Mouse (Mus musculus): ENCODE measurements around the gene Asb3. TPM values are rescaled to one million over a fixed set of nuclear protein-coding genes. Genes with fewer than 3 reads are reported as not detected.

Gene Asb3
- polyA plus RNA-seq, 1 experiment from 2014 or later = 32.0 TPM

GRCm38 (mm10) chr11:30923283-30923682, 38.1 kb downstream of the Asb3 start:
- no peak for DNase-seq (ENCODE audit: low spot score, missing footprints)
- ATAC-seq (ENCODE audit: low FRiP score) = no peak
- Histone ChIP-seq H3K4me2 (no peak overlapping the region), H3K9ac (ENCODE audit: low read length) (no peak overlapping the region), H3K36me3 (ENCODE audit: control insufficient read depth, insufficient read depth, low read length) (no peaks in the 10 kb centered on the region), H3K9me3 (ENCODE audit: control insufficient read depth, low read length) (no peaks in the 10 kb centered on the region), H3K4me1 (ENCODE audit: control insufficient read depth, insufficient read depth, low read length) (no peaks in the 10 kb centered on the region), H3K4me3 (ENCODE audit: low read depth, low read length) (no peak overlapping the region), H3K27me3 (ENCODE audit: control insufficient read depth, insufficient read depth, low read length) (no peaks in the 10 kb centered on the region), H3K27ac (ENCODE audit: low read depth, low read length) (no peak overlapping the region)
- 96% methylated on average over 3 of the region's 3 CpGs for WGBS

- H3K4me2 ChIP-seq = no peak overlapping the region
- no peak overlapping the region for H3K27ac ChIP-seq (ENCODE audit: low read depth, low read length)
- H3K27me3 ChIP-seq (ENCODE audit: control insufficient read depth, insufficient read depth, low read length) = no peaks in the 10 kb centered on the region
- ATAC-seq (ENCODE audit: low FRiP score) = no peak
- H3K36me3 ChIP-seq (ENCODE audit: control insufficient read depth, insufficient read depth, low read length) = no peaks in the 10 kb centered on the region
- no peak overlapping the region for H3K4me3 ChIP-seq (ENCODE audit: low read depth, low read length)
- no peaks in the 10 kb centered on the region for H3K9me3 ChIP-seq (ENCODE audit: control insufficient read depth, low read length)
- no peak for DNase-seq (ENCODE audit: low spot score, missing footprints)
- H3K4me1 ChIP-seq (ENCODE audit: control insufficient read depth, insufficient read depth, low read length) = no peaks in the 10 kb centered on the region
- no peak overlapping the region for H3K9ac ChIP-seq (ENCODE audit: low read length)
Measured at GRCm38 (mm10) chr11:30928079-30928478, 42.9 kb downstream of the Asb3 start.

DNA sequence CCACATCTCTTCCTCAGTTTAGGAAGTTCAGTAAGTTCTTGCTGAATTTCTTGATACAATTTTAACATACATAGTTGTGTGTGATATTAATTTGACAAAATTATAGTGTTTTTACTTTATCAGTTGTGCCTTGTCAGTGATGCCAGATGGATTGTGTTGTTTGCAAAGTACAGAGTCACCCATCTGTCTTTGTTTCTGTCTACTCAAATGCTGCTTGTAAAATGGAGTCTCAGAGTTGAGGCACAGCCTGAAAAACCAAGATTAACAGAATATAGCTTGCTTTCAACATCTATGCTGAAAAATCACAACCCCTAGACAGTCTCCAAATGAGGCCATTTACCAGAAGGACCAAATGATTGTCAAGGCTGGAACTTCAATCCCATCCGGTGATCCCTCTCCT, 43.3 kb downstream of the Asb3 start:
- Histone ChIP-seq H3K9ac (ENCODE audit: low read length) (no peak overlapping the region), H3K9me3 (ENCODE audit: control insufficient read depth, low read length) (no peaks in the 10 kb centered on the region), H3K4me3 (ENCODE audit: low read depth, low read length) (no peak overlapping the region), H3K4me1 (ENCODE audit: control insufficient read depth, insufficient read depth, low read length) (no peaks in the 10 kb centered on the region), H3K27ac (ENCODE audit: low read depth, low read length) (no peak overlapping the region), H3K36me3 (ENCODE audit: control insufficient read depth, insufficient read depth, low read length) (no peaks in the 10 kb centered on the region), H3K4me2 (no peak overlapping the region), H3K27me3 (ENCODE audit: control insufficient read depth, insufficient read depth, low read length) (no peaks in the 10 kb centered on the region)
- WGBS = 89% methylated on average over 1 of the region's 1 CpGs
- no peak for ATAC-seq (ENCODE audit: low FRiP score)
- DNase-seq (ENCODE audit: low spot score, missing footprints) = no peak

GRCm38 (mm10) chr11:30943522-30943921, 58.3 kb downstream of the Asb3 start:
- no peaks in the 10 kb centered on the region for H3K27me3 ChIP-seq (ENCODE audit: control insufficient read depth, insufficient read depth, low read length)
- 98% methylated on average over 2 of the region's 2 CpGs for WGBS
- H3K27ac ChIP-seq (ENCODE audit: low read depth, low read length) = no peak overlapping the region
- no peak for DNase-seq (ENCODE audit: low spot score, missing footprints)
- no peak overlapping the region for H3K4me2 ChIP-seq
- no peaks in the 10 kb centered on the region for H3K4me1 ChIP-seq (ENCODE audit: control insufficient read depth, insufficient read depth, low read length)
- no peak overlapping the region for H3K4me3 ChIP-seq (ENCODE audit: low read depth, low read length)
- peaks cover 16% of the 10 kb centered on the region for H3K36me3 ChIP-seq (ENCODE audit: control insufficient read depth, insufficient read depth, low read length)
- no peaks in the 10 kb centered on the region for H3K9me3 ChIP-seq (ENCODE audit: control insufficient read depth, low read length)
- ATAC-seq (ENCODE audit: low FRiP score) = no peak
- no peak overlapping the region for H3K9ac ChIP-seq (ENCODE audit: low read length)

GRCm38 (mm10) chr11:30952829-30953228, 67.6 kb downstream of the Asb3 start:
- peaks cover 10% of the 10 kb centered on the region for H3K4me1 ChIP-seq (ENCODE audit: control insufficient read depth, insufficient read depth, low read length)
- no peak overlapping the region for H3K27ac ChIP-seq (ENCODE audit: low read depth, low read length)
- no peaks in the 10 kb centered on the region; the same call in 1 of the 2 replicates for H3K36me3 ChIP-seq (ENCODE audit: control insufficient read depth, insufficient read depth, low read length)
- H3K4me3 ChIP-seq (ENCODE audit: low read depth, low read length) = peak overlapping the region; percentile 77
- H3K9me3 ChIP-seq (ENCODE audit: control insufficient read depth, low read length) = peaks cover 4% of the 10 kb centered on the region; the same call in 1 of the 2 replicates
- ATAC-seq (ENCODE audit: low FRiP score) (no peak), DNase-seq (ENCODE audit: low spot score, missing footprints) (no peak)
- 73% methylated on average over 5 of the region's 5 CpGs for WGBS
- H3K4me2 ChIP-seq = peak overlapping the region; percentile 46
- no peak overlapping the region; the same call in 1 of the 2 replicates for H3K9ac ChIP-seq (ENCODE audit: low read length)
- no peaks in the 10 kb centered on the region for H3K27me3 ChIP-seq (ENCODE audit: control insufficient read depth, insufficient read depth, low read length)

GRCm38 (mm10) chr11:30953469-30954154, 68.4 kb downstream of the Asb3 start:
- DNase-seq (ENCODE audit: low spot score, missing footprints) (peak; percentile 96), ATAC-seq (ENCODE audit: low FRiP score) (peak; percentile 93)
- Histone ChIP-seq H3K9me3 (ENCODE audit: control insufficient read depth, low read length) (peaks cover 4% of the 10 kb centered on the region; the same call in 1 of the 2 replicates), H3K36me3 (ENCODE audit: control insufficient read depth, insufficient read depth, low read length) (no peaks in the 10 kb centered on the region; the same call in 1 of the 2 replicates), H3K4me1 (ENCODE audit: control insufficient read depth, insufficient read depth, low read length) (peaks cover 10% of the 10 kb centered on the region), H3K27me3 (ENCODE audit: control insufficient read depth, insufficient read depth, low read length) (no peaks in the 10 kb centered on the region), H3K4me3 (ENCODE audit: low read depth, low read length) (peak overlapping the region; percentile 77), H3K27ac (ENCODE audit: low read depth, low read length) (peak overlapping the region; percentile 79), H3K4me2 (peak overlapping the region; percentile 46), H3K9ac (ENCODE audit: low read length) (peak overlapping the region; percentile 84)
- WGBS = 2% methylated on average over 25 of the region's 32 CpGs

- peak; percentile 99 for ATAC-seq (ENCODE audit: low FRiP score)
Measured at GRCm38 (mm10) chr11:30954279-30954725, 69.1 kb downstream of the Asb3 start, which contains the start of gene Erlec1. TSS of gene Erlec1 (minus strand) at chr11:30954335.

GRCm38 (mm10) chr11:30985237-30985636, 100.0 kb downstream of the Asb3 start:
- Histone ChIP-seq H3K4me2 (no peak overlapping the region; the same call in 1 of the 2 replicates), H3K4me3 (ENCODE audit: low read depth, low read length) (no peak overlapping the region), H3K9ac (ENCODE audit: low read length) (no peak overlapping the region), H3K36me3 (ENCODE audit: control insufficient read depth, insufficient read depth, low read length) (no peaks in the 10 kb centered on the region), H3K27me3 (ENCODE audit: control insufficient read depth, insufficient read depth, low read length) (no peaks in the 10 kb centered on the region), H3K4me1 (ENCODE audit: control insufficient read depth, insufficient read depth, low read length) (peaks cover 5% of the 10 kb centered on the region), H3K27ac (ENCODE audit: low read depth, low read length) (no peak overlapping the region), H3K9me3 (ENCODE audit: control insufficient read depth, low read length) (no peaks in the 10 kb centered on the region)
- 64% methylated on average over 2 of the region's 2 CpGs for WGBS
- ATAC-seq (ENCODE audit: low FRiP score) (no peak), DNase-seq (ENCODE audit: low spot score, missing footprints) (no peak)

More at GRCm38 (mm10) chr11:30954279-30954725, 69.1 kb downstream of the Asb3 start, which contains the start of gene Erlec1:
- Histone ChIP-seq H3K9ac (ENCODE audit: low read length) (peak within 1 kb of the TSS; percentile 84), H3K27me3 (ENCODE audit: control insufficient read depth, insufficient read depth, low read length) (no peaks in the 10 kb centered on the region), H3K4me3 (ENCODE audit: low read depth, low read length) (peak within 1 kb of the TSS; percentile 77), H3K4me2 (peak within 1 kb of the TSS; percentile 59), H3K9me3 (ENCODE audit: control insufficient read depth, low read length) (peaks cover 4% of the 10 kb centered on the region; the same call in 1 of the 2 replicates), H3K27ac (ENCODE audit: low read depth, low read length) (peak within 1 kb of the TSS; percentile 79), H3K36me3 (ENCODE audit: control insufficient read depth, insufficient read depth, low read length) (no peaks in the 10 kb centered on the region; the same call in 1 of the 2 replicates), H3K4me1 (ENCODE audit: control insufficient read depth, insufficient read depth, low read length) (peaks cover 10% of the 10 kb centered on the region)
- peak; percentile 97 for DNase-seq (ENCODE audit: low spot score, missing footprints)
- WGBS = under 1% methylated on average over 39 of the region's 40 CpGs

GRCm38 (mm10) chr11:30985877-30986624, 100.8 kb downstream of the Asb3 start, which contains the start of gene Chac2:
TSS of gene Chac2 (minus strand) at chr11:30986350.
- no peaks in the 10 kb centered on the region for H3K36me3 ChIP-seq (ENCODE audit: control insufficient read depth, insufficient read depth, low read length)

More at GRCm38 (mm10) chr11:30985877-30986624, 100.8 kb downstream of the Asb3 start, which contains the start of gene Chac2:
- 2% methylated on average over 22 of the region's 22 CpGs for WGBS
- peak within 1 kb of the TSS; percentile 73 for H3K9ac ChIP-seq (ENCODE audit: low read length)
- H3K9me3 ChIP-seq (ENCODE audit: control insufficient read depth, low read length) = no peaks in the 10 kb centered on the region
- H3K4me1 ChIP-seq (ENCODE audit: control insufficient read depth, insufficient read depth, low read length) = peaks cover 5% of the 10 kb centered on the region
- no peak within 1 kb of the TSS for H3K27ac ChIP-seq (ENCODE audit: low read depth, low read length)
- ATAC-seq (ENCODE audit: low FRiP score) (peak; percentile 99), DNase-seq (ENCODE audit: low spot score, missing footprints) (peak; percentile 98)
- peak within 1 kb of the TSS; percentile 73 for H3K4me2 ChIP-seq
- H3K4me3 ChIP-seq (ENCODE audit: low read depth, low read length) = peak within 1 kb of the TSS; percentile 38
- no peaks in the 10 kb centered on the region for H3K27me3 ChIP-seq (ENCODE audit: control insufficient read depth, insufficient read depth, low read length)

Measured in midbrain, embryonic 11.5 days (tissue).